Mouse (Mus musculus): Measurements from ENCODE around the gene Ncf4. TPM values are rescaled to one million over a fixed set of nuclear protein-coding genes. Genes with fewer than 3 reads are reported as not detected.
A peak's percentile ranks its signal among the peaks of the same experiment; 100 is the strongest.

Ncf4 gene
- polyA plus RNA-seq, 2 experiments: 32.0 to 38.8 TPM

GRCm38 (mm10) chr15:78260668-78261333 lies 16.2 kb downstream of the Ncf4 start:
- H3K27ac ChIP-seq: peak overlapping the region; percentile 73
- no peaks in the 10 kb centered on the region for H3K27me3 ChIP-seq (ENCODE audit: control insufficient read depth, insufficient read depth, low read length)
- peak overlapping the region; percentile 43 to 68 for H3K4me3 ChIP-seq (ENCODE audit: insufficient read depth in 1 of 2, low read depth in 2 of 2, low read length in 2 of 2)
- no peaks in the 10 kb centered on the region for H3K36me3 ChIP-seq (replicated peaks; ENCODE audit: control insufficient read depth, insufficient read depth, low read depth)
- peak overlapping the region; percentile 58 for H3K4me2 ChIP-seq (ENCODE audit: low read depth)
- no peaks in the 10 kb centered on the region for H3K9me3 ChIP-seq (ENCODE audit: control insufficient read depth, low read length)
- DNase-seq (ENCODE audit: low read depth in 3 of 3, low spot score in 3 of 3) (peak; percentile 47 to 62 (median 58)), ATAC-seq (ENCODE audit: insufficient read depth) (peak; percentile 90)
- H3K9ac ChIP-seq (replicated peaks): peak overlapping the region; percentile 61
- WGBS (ENCODE audit: insufficient replicate concordance): 42% methylated on average over 13 of the region's 13 CpGs
- peaks cover 7 to 27% of the 10 kb centered on the region in 2 experiments for H3K4me1 ChIP-seq (replicated peaks; ENCODE audit: control insufficient read depth in 2 of 2, insufficient read depth in 2 of 2, low read length in 1 of 2)
- TF ChIP-seq EP300 (IDR thresholded peaks at IDR 0.05; ENCODE audit: low read depth): peak; percentile 77
- no peak for TF ChIP-seq CTCF (IDR thresholded peaks at IDR 0.05; ENCODE audit: low read depth)

- H3K4me3 ChIP-seq (ENCODE audit: insufficient read depth in 1 of 2, low read depth in 2 of 2, low read length in 2 of 2): no peak overlapping the region
- no peak overlapping the region for H3K27ac ChIP-seq
Observed at GRCm38 (mm10) chr15:78263286-78263685, 18.7 kb downstream of the Ncf4 start.

GRCm38 (mm10) chr15:78267441-78267840 lies 22.8 kb downstream of the Ncf4 start:
- TF ChIP-seq CTCF (IDR thresholded peaks at IDR 0.05; ENCODE audit: low read depth) (no peak), EP300 (IDR thresholded peaks at IDR 0.05; ENCODE audit: low read depth) (no peak)
- Histone ChIP-seq H3K4me3 (ENCODE audit: insufficient read depth in 1 of 2, low read depth in 2 of 2, low read length in 2 of 2) (0 out of 4 replicates have a peak overlapping the region, but pooled peaks of 1 of the 2 experiments have one; percentile 4), H3K27me3 (ENCODE audit: control insufficient read depth, insufficient read depth, low read length) (no peaks in the 10 kb centered on the region), H3K4me2 (ENCODE audit: low read depth) (peak overlapping the region; percentile 61), H3K36me3 (replicated peaks; ENCODE audit: control insufficient read depth, insufficient read depth, low read depth) (no peaks in the 10 kb centered on the region), H3K27ac (peak overlapping the region; percentile 88), H3K9ac (replicated peaks) (peak overlapping the region; percentile 56), H3K4me1 (replicated peaks; ENCODE audit: control insufficient read depth in 2 of 2, insufficient read depth in 2 of 2, low read length in 1 of 2) (peaks cover 34 to 48% of the 10 kb centered on the region in 2 experiments), H3K9me3 (ENCODE audit: control insufficient read depth, low read length) (no peaks in the 10 kb centered on the region; the same call in 1 of the 2 replicates)
- DNase-seq (ENCODE audit: low read depth in 3 of 3, low spot score in 3 of 3) (no peak), ATAC-seq (ENCODE audit: insufficient read depth) (peak; percentile 52; the same call in 1 of the 2 replicates)
- 29% methylated on average over 10 of the region's 10 CpGs for WGBS (ENCODE audit: insufficient replicate concordance)

More at GRCm38 (mm10) chr15:78263286-78263685, 18.7 kb downstream of the Ncf4 start:
- Histone ChIP-seq H3K9ac (replicated peaks) (no peak overlapping the region), H3K27me3 (ENCODE audit: control insufficient read depth, insufficient read depth, low read length) (no peaks in the 10 kb centered on the region), H3K36me3 (replicated peaks; ENCODE audit: control insufficient read depth, insufficient read depth, low read depth) (no peaks in the 10 kb centered on the region), H3K9me3 (ENCODE audit: control insufficient read depth, low read length) (no peaks in the 10 kb centered on the region), H3K4me2 (ENCODE audit: low read depth) (peak overlapping the region; percentile 58; the same call in 1 of the 2 replicates), H3K4me1 (replicated peaks; ENCODE audit: control insufficient read depth in 2 of 2, insufficient read depth in 2 of 2, low read length in 1 of 2) (peaks cover 19 to 38% of the 10 kb centered on the region in 2 experiments)
- TF ChIP-seq CTCF (IDR thresholded peaks at IDR 0.05; ENCODE audit: low read depth) (no peak), EP300 (IDR thresholded peaks at IDR 0.05; ENCODE audit: low read depth) (no peak)
- DNase-seq (ENCODE audit: low read depth in 3 of 3, low spot score in 3 of 3) (no peak), ATAC-seq (ENCODE audit: insufficient read depth) (no peak)
- 59% methylated on average over 3 of the region's 3 CpGs for WGBS (ENCODE audit: insufficient replicate concordance)

DNA sequence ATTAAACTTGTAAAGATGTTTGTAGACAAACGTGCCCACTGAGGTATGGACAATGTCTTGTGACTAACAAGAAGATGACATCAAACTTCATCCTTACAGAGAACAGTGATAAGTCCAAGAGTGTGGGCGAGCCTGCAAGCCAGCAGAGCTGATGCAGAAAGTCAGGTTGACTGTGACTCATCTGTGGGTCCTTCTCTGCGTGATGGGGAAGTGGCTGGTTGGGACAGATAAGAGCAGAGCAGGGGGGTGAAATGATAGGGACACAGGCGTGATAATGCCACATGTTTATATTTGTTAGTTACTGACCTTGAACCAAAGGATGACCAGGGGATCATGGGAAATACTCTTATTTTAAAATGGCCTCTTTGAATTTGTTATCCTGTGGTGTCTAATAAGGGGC lies 23.3 kb downstream of the Ncf4 start:
- DNase-seq (ENCODE audit: low read depth in 3 of 3, low spot score in 3 of 3): peak; percentile 74 to 81 (median 78)
- no peak for TF ChIP-seq CTCF (IDR thresholded peaks at IDR 0.05; ENCODE audit: low read depth)
- TF ChIP-seq EP300 (IDR thresholded peaks at IDR 0.05; ENCODE audit: low read depth): peak; percentile 94
- Histone ChIP-seq H3K4me2 (ENCODE audit: low read depth) (peak overlapping the region; percentile 61), H3K27ac (peak overlapping the region; percentile 88), H3K27me3 (ENCODE audit: control insufficient read depth, insufficient read depth, low read length) (no peaks in the 10 kb centered on the region), H3K4me1 (replicated peaks; ENCODE audit: control insufficient read depth in 2 of 2, insufficient read depth in 2 of 2, low read length in 1 of 2) (peaks cover 34 to 48% of the 10 kb centered on the region in 2 experiments), H3K4me3 (ENCODE audit: insufficient read depth in 1 of 2, low read depth in 2 of 2, low read length in 2 of 2) (no peak overlapping the region), H3K9ac (replicated peaks) (peak overlapping the region; percentile 56), H3K36me3 (replicated peaks; ENCODE audit: control insufficient read depth, insufficient read depth, low read depth) (no peaks in the 10 kb centered on the region), H3K9me3 (ENCODE audit: control insufficient read depth, low read length) (no peaks in the 10 kb centered on the region; the same call in 1 of the 2 replicates)
- 3% methylated on average over 4 of the region's 4 CpGs for WGBS (ENCODE audit: insufficient replicate concordance)
- ATAC-seq (ENCODE audit: insufficient read depth): peak; percentile 97

GRCm38 (mm10) chr15:78271208-78271607 lies 26.6 kb downstream of the Ncf4 start:
- peaks cover 34 to 50% of the 10 kb centered on the region in 2 experiments for H3K4me1 ChIP-seq (replicated peaks; ENCODE audit: control insufficient read depth in 2 of 2, insufficient read depth in 2 of 2, low read length in 1 of 2)
- ATAC-seq (ENCODE audit: insufficient read depth): peak; percentile 43
- H3K27me3 ChIP-seq (ENCODE audit: control insufficient read depth, insufficient read depth, low read length): no peaks in the 10 kb centered on the region
- H3K27ac ChIP-seq: 0 out of 2 replicates have a peak overlapping the region, but pooled peaks have one; percentile 14
- no peak for DNase-seq (ENCODE audit: low read depth in 3 of 3, low spot score in 3 of 3)
- H3K36me3 ChIP-seq (replicated peaks; ENCODE audit: control insufficient read depth, insufficient read depth, low read depth): no peaks in the 10 kb centered on the region
- H3K9ac ChIP-seq (replicated peaks): no peak overlapping the region
- peak; percentile 70 for TF ChIP-seq EP300 (IDR thresholded peaks at IDR 0.05; ENCODE audit: low read depth)
- no peak for TF ChIP-seq CTCF (IDR thresholded peaks at IDR 0.05; ENCODE audit: low read depth)
- peak overlapping the region; percentile 18; the same call in 1 of the 2 replicates for H3K4me2 ChIP-seq (ENCODE audit: low read depth)
- no peak overlapping the region for H3K4me3 ChIP-seq (ENCODE audit: insufficient read depth in 1 of 2, low read depth in 2 of 2, low read length in 2 of 2)
- no peaks in the 10 kb centered on the region; the same call in 1 of the 2 replicates for H3K9me3 ChIP-seq (ENCODE audit: control insufficient read depth, low read length)

Data from liver, embryonic 14.5 days (tissue).